Mouse (Mus musculus) adrenal gland, postnatal 36 days (tissue): ENCODE measurements around the gene 1700003E16Rik. TPM values are rescaled to one million over a fixed set of nuclear protein-coding genes. Genes with fewer than 3 reads are reported as not detected.

Experiments
- DNase-seq, 2 experiments: peaks; one replicate each; pipeline ENCODE4 v3.0.0; 2021; ENCODE audit warnings: mixed read lengths in 1 of 2
- total RNA-seq, 2 experiments: library from RNA; stranded (reverse); gene quantifications; 2 replicates each; pipeline ENCODE4 v1.2.3; 2021

The 1700003E16Rik gene
- total RNA-seq, 2 experiments from 2014 or later, result 0.43 to 0.66 TPM

DNA sequence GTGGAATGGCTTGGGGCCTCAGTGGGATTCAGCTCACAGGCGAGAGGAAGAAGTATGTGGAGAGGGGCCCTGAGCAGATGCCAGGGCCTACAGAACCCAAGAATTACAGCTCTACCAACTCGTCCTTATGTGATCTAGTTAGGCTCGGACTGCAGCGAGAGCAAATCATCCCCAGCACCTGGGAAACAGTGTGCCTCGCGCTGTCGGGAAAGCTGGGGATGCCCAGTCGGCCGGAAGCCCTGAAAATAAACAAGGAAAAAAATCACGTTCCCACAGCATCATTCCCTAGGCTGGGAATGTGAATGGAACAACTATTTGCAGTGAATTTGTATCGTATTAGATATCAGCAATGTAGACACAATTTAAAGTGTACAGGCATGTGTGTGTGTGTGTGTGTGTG, 50.1 kb downstream of the 1700003E16Rik start:
- DNase-seq, result no peak

DNA sequence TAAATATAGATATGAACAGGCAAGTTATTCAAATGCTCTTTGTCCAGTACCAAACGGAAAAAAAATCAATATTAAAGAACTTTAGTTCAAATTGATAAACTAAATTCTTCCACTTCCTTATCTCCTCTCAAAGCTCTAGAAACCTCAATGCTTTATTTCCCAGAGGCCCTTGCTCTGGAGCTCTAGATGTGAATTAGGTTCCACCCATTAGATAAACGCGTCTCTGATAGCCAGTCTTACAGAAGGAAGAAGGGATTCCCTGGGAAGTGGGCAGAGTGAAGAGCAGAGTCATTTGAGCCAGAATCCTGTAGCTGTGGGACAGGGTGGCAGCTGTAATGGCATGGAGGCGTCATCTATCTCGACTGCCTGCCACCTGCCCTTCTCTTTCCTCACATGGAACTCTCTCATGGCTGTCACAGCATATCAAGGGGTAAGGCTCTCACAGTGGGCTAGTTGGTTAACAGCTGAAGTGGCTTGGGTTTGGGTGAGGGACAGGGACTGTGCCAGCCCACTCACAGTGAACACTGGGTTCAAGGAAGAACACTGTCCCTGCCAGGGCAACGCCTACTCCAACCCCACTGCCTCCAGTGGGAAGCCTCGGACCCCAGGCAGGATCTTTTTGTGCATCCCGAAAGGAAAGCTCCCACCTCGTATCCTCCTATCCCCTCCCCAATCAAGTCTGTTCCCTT, 51.3 kb downstream of the 1700003E16Rik start:
- no peak for DNase-seq

GRCm38 (mm10) chr6:83208050-83208400, 51.8 kb downstream of the 1700003E16Rik start:
- DNase-seq, result no peak

DNA sequence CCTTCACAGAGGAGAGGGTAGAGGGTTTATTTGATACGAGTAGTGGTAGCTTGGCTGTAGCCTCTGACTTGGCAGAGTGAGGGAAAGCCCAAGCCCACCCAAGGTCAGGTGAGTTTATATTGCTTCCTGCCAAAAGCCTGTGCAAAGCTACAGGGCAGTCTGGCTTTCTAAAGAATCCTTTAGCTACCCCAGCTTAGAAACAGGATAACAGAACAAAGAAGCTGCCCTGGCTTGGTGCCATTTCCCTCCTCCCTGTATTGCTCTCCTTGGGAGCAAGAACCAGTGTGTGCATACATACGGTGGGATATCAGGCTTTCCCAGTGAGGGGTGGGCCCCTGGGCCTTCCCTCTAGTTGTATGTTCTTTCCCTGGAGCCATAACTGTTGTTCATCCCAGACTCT, 54.3 kb downstream of the 1700003E16Rik start:
- DNase-seq, result no peak

GRCm38 (mm10) chr6:83211526-83211925, 55.3 kb downstream of the 1700003E16Rik start:
- DNase-seq, result no peak

Other genes starting within 250 kb of the 1700003E16Rik start
- gene Sema4f, start 216.6 kb upstream of the 1700003E16Rik start, total RNA-seq, result under 1 TPM; 0.66 to 0.69 TPM
- under 1 TPM in 1 of 2 experiments, not detected in 1; 0.13 TPM for gene M1ap, start 209.5 kb upstream of the 1700003E16Rik start, total RNA-seq
- 10 to 100 TPM in 1 of 2 experiments, 1 to 10 TPM in 1; 9.9 to 13.8 TPM for gene Dok1, start 122.9 kb upstream of the 1700003E16Rik start, total RNA-seq
- gene Loxl3, start 122.2 kb upstream of the 1700003E16Rik start, total RNA-seq, result 1 to 10 TPM; 3.3 to 3.5 TPM
- gene Aup1, start 101.9 kb upstream of the 1700003E16Rik start, total RNA-seq, result 100 to 1,000 TPM; 173 to 185 TPM
- gene Htra2, start 101.1 kb upstream of the 1700003E16Rik start, total RNA-seq, result 10 to 100 TPM; 51.8 to 58.4 TPM
- 1 to 10 TPM; 2.0 to 2.9 TPM for gene Dqx1, start 98.6 kb upstream of the 1700003E16Rik start, total RNA-seq
- 1 to 10 TPM; 7.5 to 8.9 TPM for gene Tlx2, start 86.1 kb upstream of the 1700003E16Rik start, total RNA-seq
- 10 to 100 TPM; 30.9 to 38.9 TPM for gene Pcgf1, start 78.5 kb upstream of the 1700003E16Rik start, total RNA-seq
- gene Lbx2, start 70.0 kb upstream of the 1700003E16Rik start, total RNA-seq, result 10 to 100 TPM in 1 of 2 experiments, 1 to 10 TPM in 1; 7.9 to 15.5 TPM
- gene Ccdc142, start 54.8 kb upstream of the 1700003E16Rik start, total RNA-seq, result 1 to 10 TPM; 3.6 to 4.1 TPM
- gene Gm42688, start 54.8 kb upstream of the 1700003E16Rik start, total RNA-seq, result 1 to 10 TPM; 5.2 to 5.9 TPM
- 100 to 1,000 TPM; 103 to 109 TPM for gene Mrpl53, start 47.4 kb upstream of the 1700003E16Rik start, total RNA-seq
- gene Mogs, start 40.9 kb upstream of the 1700003E16Rik start, total RNA-seq, result 10 to 100 TPM; 58.3 to 77.1 TPM
- gene Wbp1, start 34.8 kb upstream of the 1700003E16Rik start, total RNA-seq, result 10 to 100 TPM; 69.8 to 90.1 TPM
- 10 to 100 TPM; 22.4 to 25.2 TPM for gene Ino80b, start 31.0 kb upstream of the 1700003E16Rik start, total RNA-seq
- 10 to 100 TPM in 1 of 2 experiments, 1 to 10 TPM in 1; 5.1 to 14.0 TPM for gene Rtkn, start 20.9 kb upstream of the 1700003E16Rik start, total RNA-seq
- 1 to 10 TPM; 1.8 to 3.1 TPM for gene Wdr54, start within 50 bp of the 1700003E16Rik start, total RNA-seq
- 100 to 1,000 TPM; 127 to 132 TPM for gene Dctn1, start 9.5 kb downstream of the 1700003E16Rik start, total RNA-seq
- under 1 TPM; 0.07 to 0.17 TPM for gene Slc4a5, start 63.4 kb downstream of the 1700003E16Rik start, total RNA-seq
- gene Mthfd2, start 169.5 kb downstream of the 1700003E16Rik start, total RNA-seq, result 10 to 100 TPM; 19.1 to 40.5 TPM
- 10 to 100 TPM; 76.4 to 78.4 TPM for gene Mob1a, start 169.6 kb downstream of the 1700003E16Rik start, total RNA-seq
- 100 to 1,000 TPM; 177 to 218 TPM for gene Bola3, start 192.7 kb downstream of the 1700003E16Rik start, total RNA-seq